Mouse (Mus musculus): ENCODE measurements around the gene Ehmt1.

- no peak for TF ChIP-seq CTCF (IDR thresholded peaks at IDR 0.05; ENCODE audit: low read depth, low read length)
- no peak for TF ChIP-seq POLR2A (IDR thresholded peaks at IDR 0.05; ENCODE audit: extremely low read depth, insufficient read depth, low read length)
Observed at GRCm38 (mm10) chr2:24762446-24762960, 156.9 kb downstream of the Ehmt1 start.

Measured in liver, adult 2 months (tissue).